Mouse (Mus musculus) adipose tissue, adult 10 weeks (tissue): Measurements from ENCODE around the gene Dlat. TPM values are rescaled to one million over a fixed set of nuclear protein-coding genes. Genes with fewer than 3 reads are reported as not detected.

Experiments
- polyA plus RNA-seq: library from polyadenylated mRNA; stranded (reverse); fragments of 350-450 nt; fragmentation: Illumina TruSeq; extraction: RNeasy Lipid Tissue Mini Kit (QIAGEN cat#74804); gene quantifications from one replicate; pipeline ENCODE4 v1.2.3, GENCODE M21; 2014; ENCODE audit warnings: low read depth, low replicate concordance

Dlat gene
- polyA plus RNA-seq = 58.6 TPM

DNA sequence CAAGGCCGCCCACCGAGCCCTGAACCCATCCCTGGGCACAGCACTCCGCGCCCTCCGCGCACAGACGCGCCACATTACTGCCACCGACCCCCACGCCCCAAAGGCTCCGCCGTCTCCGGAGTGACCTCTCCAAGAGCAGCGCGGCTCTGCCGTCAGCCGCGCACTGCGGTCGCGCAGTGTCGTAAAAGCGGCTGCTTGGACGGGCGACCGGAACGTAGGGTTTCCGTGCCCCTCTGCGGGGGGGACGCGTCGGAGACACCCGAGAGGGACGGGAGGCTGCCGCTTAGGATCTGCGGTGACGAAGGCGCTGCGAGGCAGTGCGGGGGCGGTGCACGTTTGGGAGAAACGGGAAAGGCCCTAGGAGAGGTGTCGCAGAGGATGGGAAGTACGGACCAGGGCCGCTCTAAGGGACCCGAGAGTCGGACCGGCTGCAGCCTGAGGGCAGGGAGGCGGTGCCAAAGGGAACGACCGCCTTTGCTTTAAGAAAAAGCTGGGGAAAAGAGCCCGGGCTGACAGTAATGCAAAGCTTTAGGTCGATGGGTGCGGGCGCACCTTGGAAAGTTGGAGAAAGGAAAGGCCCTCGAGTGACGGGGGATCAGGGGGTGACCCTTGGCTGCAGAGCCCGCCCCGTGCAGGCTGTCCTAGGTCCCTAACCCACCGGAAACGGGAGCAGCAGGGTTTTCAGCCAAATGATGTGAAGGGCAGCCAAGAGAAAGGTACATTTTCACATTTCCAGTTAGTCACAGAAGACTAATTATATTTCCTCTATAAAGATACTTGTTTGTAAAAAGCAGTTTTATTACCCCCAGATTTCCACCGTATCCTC is at the start of gene Dlat:
Gene Dlat, minus strand, starts transcription at position 389 of the 826 bp plus-strand sequence.

DNA sequence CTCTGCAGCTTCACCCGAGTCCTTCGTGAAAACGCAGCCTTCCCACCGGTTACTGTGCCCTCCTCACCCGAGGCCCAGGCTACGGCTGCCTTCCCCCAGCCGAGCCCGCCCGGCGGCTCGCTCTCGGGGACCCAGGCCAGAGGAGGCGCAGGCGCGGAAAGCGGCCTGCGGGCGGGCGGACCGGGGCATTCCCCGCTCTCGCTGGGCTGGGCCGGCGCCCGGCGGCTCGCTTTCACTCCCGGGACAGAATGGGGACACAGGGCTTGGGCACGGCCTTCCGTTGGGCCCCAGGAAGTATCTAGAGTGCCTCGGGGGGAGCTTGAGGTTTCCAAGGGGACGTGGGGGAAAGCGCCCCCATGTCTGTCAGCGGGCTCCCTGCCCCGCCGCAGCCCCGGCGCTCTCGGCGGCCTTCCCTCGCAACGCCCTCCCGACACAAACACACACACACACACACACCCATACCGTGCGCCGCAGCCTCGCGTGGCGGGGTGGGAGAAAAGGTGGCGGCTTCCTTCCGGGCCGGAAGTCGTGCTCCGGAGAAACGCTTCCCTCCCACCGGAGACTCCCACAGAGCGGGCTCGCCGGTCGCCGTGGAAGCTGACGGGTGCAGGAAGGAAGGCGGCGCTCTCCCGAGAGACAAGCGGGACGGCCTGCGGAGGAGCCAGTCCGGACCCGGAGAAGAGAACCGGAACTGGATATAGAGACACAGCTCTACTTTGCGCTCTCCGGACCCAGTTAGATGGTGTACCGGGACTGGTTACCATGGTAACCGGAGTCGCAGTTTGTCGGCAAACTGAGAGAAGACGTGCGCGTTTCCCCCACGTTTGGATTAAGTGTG is 42.6 kb downstream of the Dlat start, which contains the start of the genes Pih1d2 and Nkapd1:
Gene Pih1d2, plus strand, starts transcription at position 556 of the 838 bp plus-strand sequence.
Gene Nkapd1, minus strand, starts transcription at position 699 of the 838 bp plus-strand sequence.

DNA sequence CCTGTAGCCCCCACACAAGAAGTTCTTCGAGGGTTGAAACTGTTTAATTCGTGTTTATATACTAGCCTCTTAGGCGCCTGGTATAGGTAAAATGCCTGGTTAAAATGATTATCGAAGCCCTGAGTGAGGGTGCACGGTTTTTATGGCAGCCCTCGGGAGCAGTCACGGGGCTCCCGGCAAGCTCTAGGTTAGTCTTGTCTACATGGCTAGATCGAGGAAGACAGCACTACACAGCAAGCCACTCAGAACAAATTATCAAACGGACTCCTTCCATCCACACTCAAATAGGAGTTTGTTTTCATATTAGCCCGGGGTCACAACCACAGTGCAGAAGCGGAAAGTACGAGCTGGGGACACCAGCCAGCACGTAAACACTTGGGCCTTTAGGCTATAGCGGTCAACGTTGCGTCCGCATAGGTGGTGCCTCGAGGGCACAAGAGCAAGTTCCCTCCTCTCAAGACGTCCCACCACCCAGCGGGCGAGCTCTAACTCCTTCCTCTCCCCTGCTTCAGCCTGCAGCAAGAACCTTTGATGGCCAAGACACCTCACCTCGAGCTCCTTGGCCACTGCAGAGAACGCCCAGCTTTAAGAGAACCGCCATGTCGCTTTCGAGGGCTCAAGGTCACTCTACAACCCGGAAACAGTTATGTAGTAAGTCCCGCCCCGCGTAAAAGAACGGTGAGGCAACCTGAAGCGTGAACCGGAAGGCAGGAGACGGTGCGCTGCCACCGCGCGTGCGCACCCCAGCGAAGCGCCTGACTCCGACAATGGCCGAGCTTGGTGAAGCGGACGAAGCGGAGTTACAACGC is 56.2 kb downstream of the Dlat start, which contains the start of the genes Sdhd and Timm8b:
Gene Sdhd, minus strand, starts transcription at position 624 of the 809 bp plus-strand sequence.
Gene Timm8b, plus strand, starts transcription at position 722 of the 809 bp plus-strand sequence.

Other genes starting within 250 kb of the Dlat start
- gene Plet1, start 165.3 kb downstream of the Dlat start, polyA plus RNA-seq = 31.1 TPM
- 103 TPM for gene Pts, start 131.1 kb downstream of the Dlat start, polyA plus RNA-seq
- 8.4 TPM for gene Il18, start 105.0 kb downstream of the Dlat start, polyA plus RNA-seq
- gene Bco2, start 104.6 kb downstream of the Dlat start, polyA plus RNA-seq = 1.3 TPM
- gene Tex12, start 98.5 kb downstream of the Dlat start, polyA plus RNA-seq = not detected
- gene Sdhd, start 56.0 kb downstream of the Dlat start, polyA plus RNA-seq = 177 TPM
- 241 TPM for gene Timm8b, start 55.9 kb downstream of the Dlat start, polyA plus RNA-seq
- 6.5 TPM for gene Pih1d2, start 42.5 kb downstream of the Dlat start, polyA plus RNA-seq
- 16.4 TPM for gene Nkapd1, start 42.3 kb downstream of the Dlat start, polyA plus RNA-seq
- 3.1 TPM for gene Dixdc1, start 79.7 kb upstream of the Dlat start, polyA plus RNA-seq
- 22.5 TPM for gene 2310030G06Rik, start 86.8 kb upstream of the Dlat start, polyA plus RNA-seq
- 80.6 TPM for gene Cryab, start 91.5 kb upstream of the Dlat start, polyA plus RNA-seq
- gene Hspb2, start 92.6 kb upstream of the Dlat start, polyA plus RNA-seq = 7.4 TPM
- 6.6 TPM for gene Fdxacb1, start 108.5 kb upstream of the Dlat start, polyA plus RNA-seq
- 29.2 TPM for gene Alg9, start 115.2 kb upstream of the Dlat start, polyA plus RNA-seq
- 114 TPM for gene 1110032A03Rik, start 115.7 kb upstream of the Dlat start, polyA plus RNA-seq
- gene Ppp2r1b, start 185.5 kb upstream of the Dlat start, polyA plus RNA-seq = 71.4 TPM